Mouse (Mus musculus) neural tube, embryonic 15.5 days (tissue): ENCODE results near the gene Gpr183. TPM values are rescaled to one million over a fixed set of nuclear protein-coding genes. Genes with fewer than 3 reads are reported as not detected.

ENCODE experiments used
- ATAC-seq: fragments of 200-750 bp; cut with Nextera tagmentation; 2 replicates; pipeline ENCODE4 v1.8.0; 2017; ENCODE audit warnings: mild to moderate bottlenecking, moderate TSS enrichment, moderate library complexity; ENCODE audit not compliant: low FRiP score
- H3K27ac ChIP-seq: fragments of 300-500 bp; sonication (generic); replicated peaks from 2 replicates; pipeline ENCODE4 v1.5.1; 2015; ENCODE audit warnings: mild to moderate bottlenecking, inconsistent platforms
- H3K27me3 ChIP-seq: fragments of 300-500 bp; sonication (generic); replicated peaks from 2 replicates; pipeline ENCODE4 v1.6.1; 2015; ENCODE audit warnings: inconsistent platforms
- H3K36me3 ChIP-seq: fragments of 300-500 bp; sonication (generic); 2 replicates; pipeline ENCODE4 v1.6.1; 2015; ENCODE audit warnings: inconsistent platforms
- H3K4me1 ChIP-seq: fragments of 300-500 bp; sonication (generic); 2 replicates; pipeline ENCODE4 v1.6.1; 2015; ENCODE audit warnings: inconsistent platforms
- H3K4me2 ChIP-seq: fragments of 300-500 bp; sonication (generic); 2 replicates; pipeline ENCODE4 v1.6.1; 2015; ENCODE audit warnings: inconsistent platforms, mild to moderate bottlenecking, moderate library complexity
- H3K4me3 ChIP-seq: fragments of 300-500 bp; sonication (generic); replicated peaks from 2 replicates; pipeline ENCODE4 v1.5.1; 2015; ENCODE audit warnings: mild to moderate bottlenecking, inconsistent platforms
- H3K9ac ChIP-seq: fragments of 300-500 bp; sonication (generic); replicated peaks from 2 replicates; pipeline ENCODE4 v1.6.1; 2015; ENCODE audit warnings: mild to moderate bottlenecking, inconsistent platforms
- H3K9me3 ChIP-seq: fragments of 300-500 bp; sonication (generic); replicated peaks from 2 replicates; pipeline ENCODE4 v1.6.1; 2016; ENCODE audit warnings: inconsistent platforms
- WGBS: fragments of 180-500 bp; shearing (Covaris S2); methylation state at CpG from one replicate; pipeline ENCODE4 v1.1.7; 2015; ENCODE audit warnings: mixed read lengths; 5-methylcytosine and 5-hydroxymethylcytosine counted together
- polyA plus RNA-seq: library from polyadenylated mRNA; unstranded; fragments of >200 nt; fragmentation: Nextera tagmentation; extraction: Ambion mirVana; gene quantifications from 2 replicates; pipeline ENCODE4 v1.2.1, GENCODE M21; 2015

Gpr183 gene
- polyA plus RNA-seq, 1 experiment from 2014 or later: 0.74 TPM

GRCm38 (mm10) chr14:121926901-121927300 is 38.1 kb downstream of the Gpr183 start:
- Histone ChIP-seq H3K27ac (no peak overlapping the region), H3K4me1 (peaks cover 4% of the 10 kb centered on the region; the same call in 1 of the 2 replicates), H3K27me3 (no peaks in the 10 kb centered on the region), H3K4me3 (no peak overlapping the region), H3K9ac (no peak overlapping the region), H3K4me2 (no peak overlapping the region), H3K9me3 (no peaks in the 10 kb centered on the region), H3K36me3 (no peaks in the 10 kb centered on the region)
- WGBS: 84% methylated on average over 6 of the region's 6 CpGs
- ATAC-seq: no peak

GRCm38 (mm10) chr14:121924876-121925275 is 40.1 kb downstream of the Gpr183 start:
- WGBS: 86% methylated on average over 6 of the region's 6 CpGs
- ATAC-seq: no peak

DNA sequence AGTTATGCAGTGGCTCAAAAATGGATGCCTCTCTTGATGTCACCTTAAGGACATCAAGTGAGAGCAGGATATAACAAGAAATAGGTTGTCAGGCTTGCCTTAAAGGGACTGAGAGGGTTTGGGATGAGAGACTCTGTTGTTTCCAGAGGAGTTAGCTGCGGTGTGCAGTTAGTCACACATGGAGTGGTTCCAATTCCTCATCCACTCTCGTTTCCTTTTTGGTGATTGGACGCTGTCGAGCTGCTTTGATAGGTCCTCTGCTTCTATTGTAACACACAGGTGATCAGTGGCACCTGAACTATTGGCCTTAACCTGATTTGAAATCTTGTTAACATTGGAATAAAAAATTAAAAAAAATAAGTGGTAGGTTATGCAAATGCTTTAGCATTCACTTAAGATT is 42.3 kb downstream of the Gpr183 start:
- ATAC-seq: no peak
- H3K36me3 ChIP-seq: no peaks in the 10 kb centered on the region
- H3K27ac ChIP-seq: no peak overlapping the region
- no peaks in the 10 kb centered on the region for H3K27me3 ChIP-seq
- no peak overlapping the region for H3K9ac ChIP-seq
- H3K4me1 ChIP-seq: no peaks in the 10 kb centered on the region
- H3K4me3 ChIP-seq: no peak overlapping the region
- H3K9me3 ChIP-seq: no peaks in the 10 kb centered on the region
- WGBS: 79% methylated on average over 4 of the region's 4 CpGs
- H3K4me2 ChIP-seq: no peak overlapping the region

More at GRCm38 (mm10) chr14:121924876-121925275, 40.1 kb downstream of the Gpr183 start:
- H3K9me3 ChIP-seq: no peaks in the 10 kb centered on the region
- H3K4me2 ChIP-seq: no peak overlapping the region
- no peaks in the 10 kb centered on the region for H3K36me3 ChIP-seq
- no peaks in the 10 kb centered on the region for H3K4me1 ChIP-seq
- H3K4me3 ChIP-seq: no peak overlapping the region
- H3K27ac ChIP-seq: no peak overlapping the region
- H3K27me3 ChIP-seq: no peaks in the 10 kb centered on the region
- H3K9ac ChIP-seq: no peak overlapping the region

- no peaks in the 10 kb centered on the region for H3K9me3 ChIP-seq
- ATAC-seq: no peak
- WGBS: 91% methylated on average over 4 of the region's 4 CpGs
- no peaks in the 10 kb centered on the region for H3K27me3 ChIP-seq
- H3K27ac ChIP-seq: no peak overlapping the region
- H3K4me3 ChIP-seq: no peak overlapping the region
- no peak overlapping the region for H3K9ac ChIP-seq
- peaks cover 4% of the 10 kb centered on the region; the same call in 1 of the 2 replicates for H3K36me3 ChIP-seq
- no peak overlapping the region for H3K4me2 ChIP-seq
- no peaks in the 10 kb centered on the region for H3K4me1 ChIP-seq
Measured at GRCm38 (mm10) chr14:121922016-121922415, 43.0 kb downstream of the Gpr183 start.

GRCm38 (mm10) chr14:121920511-121921124 is 44.4 kb downstream of the Gpr183 start:
- no peak for ATAC-seq
- no peak overlapping the region for H3K4me2 ChIP-seq
- no peaks in the 10 kb centered on the region for H3K4me1 ChIP-seq
- no peak overlapping the region for H3K9ac ChIP-seq
- H3K27ac ChIP-seq: no peak overlapping the region
- no peaks in the 10 kb centered on the region for H3K9me3 ChIP-seq
- no peaks in the 10 kb centered on the region for H3K27me3 ChIP-seq
- H3K36me3 ChIP-seq: peaks cover 17% of the 10 kb centered on the region
- H3K4me3 ChIP-seq: no peak overlapping the region
- WGBS: 83% methylated on average over 12 of the region's 12 CpGs

- Histone ChIP-seq H3K9me3 (no peaks in the 10 kb centered on the region), H3K4me1 (no peaks in the 10 kb centered on the region), H3K36me3 (peaks cover 17% of the 10 kb centered on the region), H3K27me3 (no peaks in the 10 kb centered on the region), H3K9ac (no peak overlapping the region), H3K4me2 (no peak overlapping the region), H3K27ac (no peak overlapping the region), H3K4me3 (no peak overlapping the region)
- WGBS: 46% methylated on average over 3 of the region's 3 CpGs
- no peak for ATAC-seq
Measured at GRCm38 (mm10) chr14:121919752-121920151, 45.2 kb downstream of the Gpr183 start.

GRCm38 (mm10) chr14:121918266-121918665 is 46.7 kb downstream of the Gpr183 start:
- Histone ChIP-seq H3K27me3 (no peaks in the 10 kb centered on the region), H3K27ac (no peak overlapping the region), H3K9me3 (no peaks in the 10 kb centered on the region), H3K9ac (no peak overlapping the region), H3K4me2 (no peak overlapping the region), H3K4me3 (no peak overlapping the region), H3K36me3 (peaks cover 17% of the 10 kb centered on the region), H3K4me1 (no peaks in the 10 kb centered on the region)
- no peak for ATAC-seq
- WGBS: 75% methylated on average over 3 of the region's 3 CpGs

GRCm38 (mm10) chr14:121916311-121917094 is 48.5 kb downstream of the Gpr183 start:
- Histone ChIP-seq H3K27ac (no peak overlapping the region), H3K4me1 (no peaks in the 10 kb centered on the region), H3K27me3 (no peaks in the 10 kb centered on the region), H3K4me2 (no peak overlapping the region), H3K4me3 (no peak overlapping the region), H3K9me3 (no peaks in the 10 kb centered on the region), H3K9ac (no peak overlapping the region), H3K36me3 (peaks cover 29% of the 10 kb centered on the region)
- ATAC-seq: no peak
- 90% methylated on average over 6 of the region's 6 CpGs for WGBS

DNA sequence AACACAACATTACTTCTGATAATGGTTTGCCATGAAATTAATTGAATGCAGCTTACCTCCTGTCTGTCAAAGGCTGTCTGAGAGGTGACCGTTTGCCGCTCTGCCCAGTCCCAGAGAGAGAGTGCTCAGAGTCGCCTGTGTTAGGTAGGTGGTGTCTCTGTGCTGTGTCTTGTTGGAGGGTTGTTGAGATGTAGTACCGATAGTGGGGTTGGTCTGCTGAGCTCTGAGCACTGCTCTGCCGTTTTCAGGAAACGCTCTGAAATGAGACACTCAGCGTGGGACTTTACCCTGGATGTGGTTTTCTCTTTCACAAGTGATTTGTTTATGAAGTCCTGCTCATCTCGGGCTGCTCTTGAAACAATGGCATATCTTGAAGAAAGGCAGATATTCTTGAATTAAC is 49.4 kb downstream of the Gpr183 start, which contains the start of gene Gpr18:
Gpr18 (minus strand) TSS at position 161 of the 400 bp plus-strand sequence.
- H3K9ac ChIP-seq: no peak within 1 kb of the TSS
- WGBS: 90% methylated on average over 8 of the region's 8 CpGs
- H3K4me1 ChIP-seq: no peaks in the 10 kb centered on the region
- no peak within 1 kb of the TSS for H3K27ac ChIP-seq
- no peaks in the 10 kb centered on the region for H3K27me3 ChIP-seq
- H3K9me3 ChIP-seq: no peaks in the 10 kb centered on the region
- no peak within 1 kb of the TSS for H3K4me2 ChIP-seq
- H3K4me3 ChIP-seq: no peak within 1 kb of the TSS
- no peak for ATAC-seq
- peaks cover 30% of the 10 kb centered on the region for H3K36me3 ChIP-seq

DNA sequence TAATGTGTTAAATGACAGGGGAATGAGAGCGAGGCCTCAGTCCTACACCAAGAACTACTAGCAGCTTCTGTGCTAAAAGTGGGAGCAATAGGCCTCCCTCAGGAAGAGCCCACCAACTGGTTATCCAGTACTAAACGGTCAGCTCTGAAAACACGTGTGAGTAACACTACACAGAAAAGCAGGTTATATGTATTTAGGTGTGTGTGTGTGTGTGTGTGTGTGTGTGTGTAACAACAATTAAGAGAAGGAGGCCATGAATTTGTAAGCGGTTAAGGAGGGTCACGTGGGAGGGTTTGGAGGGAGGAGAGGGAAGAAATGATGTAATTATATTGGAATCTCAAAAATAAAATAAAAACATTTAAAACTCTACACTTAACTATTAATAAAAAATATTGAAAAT is 49.9 kb downstream of the Gpr183 start:
- Histone ChIP-seq H3K4me2 (no peak overlapping the region), H3K27ac (no peak overlapping the region), H3K4me3 (no peak overlapping the region), H3K9me3 (no peaks in the 10 kb centered on the region), H3K27me3 (no peaks in the 10 kb centered on the region), H3K9ac (no peak overlapping the region), H3K36me3 (peaks cover 30% of the 10 kb centered on the region), H3K4me1 (no peaks in the 10 kb centered on the region)
- no peak for ATAC-seq
- WGBS: 89% methylated on average over 5 of the region's 5 CpGs

DNA sequence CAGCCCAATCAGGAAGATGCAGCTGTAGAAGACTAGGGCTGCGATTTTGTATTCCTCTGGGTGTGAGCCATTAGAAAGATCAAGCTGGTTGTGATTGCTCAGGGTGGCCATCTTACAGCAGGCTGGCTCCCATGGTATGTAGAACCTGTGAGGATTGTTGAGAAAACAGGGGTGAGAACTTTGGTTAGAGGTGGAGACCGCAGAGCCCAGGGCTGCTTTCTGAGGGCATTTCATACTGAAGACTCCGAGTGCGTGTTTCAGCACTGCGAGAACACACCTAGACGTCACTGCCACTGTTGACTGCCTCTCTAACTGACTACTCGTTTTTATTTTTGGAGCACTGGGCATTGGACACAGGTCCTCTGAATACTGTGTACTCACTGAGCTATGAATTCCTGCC is 52.5 kb downstream of the Gpr183 start:
- Histone ChIP-seq H3K27me3 (no peaks in the 10 kb centered on the region), H3K4me3 (no peak overlapping the region), H3K36me3 (peaks cover 49% of the 10 kb centered on the region), H3K4me1 (no peaks in the 10 kb centered on the region), H3K27ac (no peak overlapping the region), H3K9me3 (no peaks in the 10 kb centered on the region), H3K4me2 (no peak overlapping the region), H3K9ac (no peak overlapping the region)
- 91% methylated on average over 7 of the region's 7 CpGs for WGBS
- ATAC-seq: no peak

DNA sequence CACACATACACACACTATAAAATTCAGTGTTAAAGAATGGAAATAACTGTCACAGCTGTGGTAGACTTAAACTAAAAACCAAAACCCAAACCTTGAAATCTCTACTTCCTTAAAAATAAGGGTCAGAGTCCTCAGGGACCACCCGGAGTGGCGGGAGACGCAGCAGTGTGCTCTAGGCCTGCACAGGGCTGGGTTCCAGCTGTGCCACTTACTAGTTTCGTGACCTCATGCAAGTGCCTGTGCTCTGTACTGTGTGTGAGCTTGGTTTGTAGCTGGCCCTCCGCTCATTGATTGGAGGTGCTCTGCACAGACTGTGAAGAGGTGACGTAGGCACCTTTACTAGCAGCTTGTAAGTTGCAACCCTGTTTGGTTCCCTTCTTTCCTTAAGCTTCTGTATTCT is 55.1 kb downstream of the Gpr183 start:
- Histone ChIP-seq H3K4me3 (no peak overlapping the region), H3K9ac (no peak overlapping the region), H3K27ac (no peak overlapping the region), H3K4me2 (no peak overlapping the region), H3K4me1 (no peaks in the 10 kb centered on the region), H3K27me3 (no peaks in the 10 kb centered on the region), H3K9me3 (no peaks in the 10 kb centered on the region), H3K36me3 (peaks cover 50% of the 10 kb centered on the region)
- ATAC-seq: no peak
- WGBS: 93% methylated on average over 6 of the region's 6 CpGs
